10 mouse cellular contexts compared by ENCODE assay signal in the genomic region with DNA sequence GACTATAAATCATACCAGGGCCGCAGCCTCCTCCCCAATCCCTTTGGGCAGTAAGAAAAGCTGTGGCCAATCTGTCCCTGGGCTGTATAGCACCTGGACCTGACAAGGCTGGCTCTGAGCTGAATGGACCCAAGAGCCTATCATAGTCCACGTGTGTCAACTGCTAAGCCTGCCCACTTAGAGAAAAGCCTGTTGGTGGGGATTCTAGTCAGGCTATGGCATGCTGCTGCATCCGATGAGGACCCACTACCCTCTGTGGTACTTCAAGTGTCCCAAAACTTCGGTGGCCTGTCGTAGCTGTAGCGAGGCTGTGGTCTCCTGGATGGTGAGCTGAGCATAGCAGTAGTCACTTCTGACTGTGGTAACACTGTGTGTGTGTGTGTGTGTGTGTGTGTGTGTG. TPM values are rescaled to one million over a fixed set of nuclear protein-coding genes. Genes with fewer than 3 reads are reported as not detected.
DNase-seq lines count a peak whose midpoint lies in the region; ATAC-seq lines count a peak whose summit lies in the region.
"Had no signal": no experiment of that assay in that cellular context is flagged by ENCODE, and none has a peak within 500 bp of the region (broad histone marks: within the 10 kb centered on the region; RNA-seq: fewer than 3 reads in every experiment).

No protein-coding gene starts in this region.

- H3K4me2 ChIP-seq in limb, embryonic 15.5 days, result no peak overlapping the region
- H3K4me2 ChIP-seq in hindbrain, embryonic 14.5 days (replicated peaks), result peak overlapping the region; percentile 80
- peak overlapping the region; percentile 87 for H3K4me2 ChIP-seq in neural tube, embryonic 14.5 days (ENCODE audit: low read depth, low read length)
- H3K4me2 ChIP-seq in kidney, embryonic 16.5 days (replicated peaks; ENCODE audit: low read depth, low read length), result no peak overlapping the region
- H3K4me2 ChIP-seq: liver, embryonic 12.5 days; stomach, embryonic 15.5 days had no signal

- 79% methylated on average over 6 of the region's 6 CpGs for WGBS in limb, embryonic 15.5 days
- 85% methylated on average over 6 of the region's 6 CpGs for WGBS in limb, embryonic 10.5 days
- WGBS in hindbrain, embryonic 14.5 days, result 73% methylated on average over 6 of the region's 6 CpGs
- 54% methylated on average over 6 of the region's 6 CpGs for WGBS in neural tube, embryonic 14.5 days
- WGBS in kidney, embryonic 16.5 days, result 81% methylated on average over 6 of the region's 6 CpGs

- peaks cover 74% of the 10 kb centered on the region for H3K4me1 ChIP-seq in limb, embryonic 15.5 days
- peaks cover 3% of the 10 kb centered on the region; the same call in 1 of the 2 replicates for H3K4me1 ChIP-seq in limb, embryonic 10.5 days
- peaks cover 63% of the 10 kb centered on the region for H3K4me1 ChIP-seq in hindbrain, embryonic 14.5 days (replicated peaks; ENCODE audit: control insufficient read depth, insufficient read depth, low read length)
- H3K4me1 ChIP-seq in neural tube, embryonic 14.5 days (ENCODE audit: control insufficient read depth, insufficient read depth, low read length), result peaks cover 59% of the 10 kb centered on the region
- peaks cover 73% of the 10 kb centered on the region for H3K4me1 ChIP-seq in kidney, embryonic 16.5 days (ENCODE audit: insufficient read depth, low read length)
- H3K4me1 ChIP-seq: liver, embryonic 12.5 days had no signal

- intact Hi-C loops in gastrocnemius, postnatal 14 days (cut with DNase I; ENCODE audit: low total_unique reads), result loop anchor here (2.0 kb wide), 1 partner anchor 31 kb away; no protein-coding TSS in a partner anchor

- H3K27me3 ChIP-seq in limb, embryonic 15.5 days, result no peaks in the 10 kb centered on the region
- H3K27me3 ChIP-seq in limb, embryonic 10.5 days (ENCODE audit: low read depth, poor library complexity, severe bottlenecking), result peaks cover 74% of the 10 kb centered on the region
- H3K27me3 ChIP-seq in hindbrain, embryonic 14.5 days (ENCODE audit: control insufficient read depth, insufficient read depth, low read length), result peaks cover 16% of the 10 kb centered on the region; the same call in 1 of the 2 replicates
- no peaks in the 10 kb centered on the region for H3K27me3 ChIP-seq in neural tube, embryonic 14.5 days (ENCODE audit: control insufficient read depth, insufficient read depth, low read length)
- H3K27me3 ChIP-seq in kidney, embryonic 16.5 days (ENCODE audit: insufficient read depth, low read length), result no peaks in the 10 kb centered on the region
- H3K27me3 ChIP-seq: stomach, embryonic 15.5 days had no signal

- peaks cover 11% of the 10 kb centered on the region; the same call in 1 of the 2 replicates for H3K36me3 ChIP-seq in limb, embryonic 15.5 days
- H3K36me3 ChIP-seq in limb, embryonic 10.5 days, result no peaks in the 10 kb centered on the region
- peaks cover 29% of the 10 kb centered on the region for H3K36me3 ChIP-seq in hindbrain, embryonic 14.5 days (replicated peaks; ENCODE audit: control insufficient read depth, insufficient read depth)
- H3K36me3 ChIP-seq in neural tube, embryonic 14.5 days (ENCODE audit: control insufficient read depth, insufficient read depth, low read length), result 0 out of 2 replicates have a peak, but pooled peaks cover 5% of the 10 kb centered on the region
- H3K36me3 ChIP-seq in kidney, embryonic 16.5 days (ENCODE audit: insufficient read depth, low read length), result peaks cover 21% of the 10 kb centered on the region
- H3K36me3 ChIP-seq: liver, embryonic 12.5 days had no signal

- peak; percentile 5 for DNase-seq in gastrocnemius, postnatal 14 days
- DNase-seq in gastrocnemius, adult 18-20 months (ENCODE audit: low spot score), result no peak
- DNase-seq in limb, embryonic 10.5 days (ENCODE audit: low spot score), result no peak
- no peak for DNase-seq in hindbrain, embryonic 14.5 days (ENCODE audit: low spot score)
- DNase-seq in adipocyte (ENCODE audit: low spot score), result no peak

- H3K4me3 ChIP-seq in limb, embryonic 15.5 days, result no peak overlapping the region
- H3K4me3 ChIP-seq in limb, embryonic 10.5 days, result no peak overlapping the region
- peak overlapping the region; percentile 89 for H3K4me3 ChIP-seq in hindbrain, embryonic 14.5 days (replicated peaks; ENCODE audit: low read length)
- H3K4me3 ChIP-seq in neural tube, embryonic 14.5 days (ENCODE audit: low read depth, low read length), result peak overlapping the region; percentile 98
- H3K4me3 ChIP-seq in kidney, embryonic 16.5 days (ENCODE audit: low read length), result no peak overlapping the region
- H3K4me3 ChIP-seq: liver, embryonic 12.5 days; stomach, embryonic 15.5 days had no signal

- ATAC-seq in limb, embryonic 15.5 days (ENCODE audit: insufficient number of reproducible peaks, low FRiP score, low TSS enrichment, low read depth), result no peak
- no peak for ATAC-seq in hindbrain, embryonic 14.5 days (ENCODE audit: low FRiP score)
- peak; percentile 9; the same call in 1 of the 2 replicates for ATAC-seq in neural tube, embryonic 14.5 days (ENCODE audit: low read depth)
- no peak for ATAC-seq in kidney, embryonic 16.5 days (ENCODE audit: low FRiP score, low TSS enrichment)
- ATAC-seq: liver, embryonic 12.5 days had no signal

- 0 out of 2 replicates have a peak overlapping the region, but pooled peaks have one; percentile 90 for H3K27ac ChIP-seq in limb, embryonic 15.5 days
- H3K27ac ChIP-seq in limb, embryonic 10.5 days, result no peak overlapping the region
- peak overlapping the region; percentile 86 for H3K27ac ChIP-seq in hindbrain, embryonic 14.5 days
- peak overlapping the region; percentile 90 for H3K27ac ChIP-seq in neural tube, embryonic 14.5 days (ENCODE audit: low read depth, low read length)
- no peak overlapping the region for H3K27ac ChIP-seq in kidney, embryonic 16.5 days (ENCODE audit: low read length)
- H3K27ac ChIP-seq: liver, embryonic 12.5 days had no signal

- no peaks in the 10 kb centered on the region for H3K9me3 ChIP-seq in limb, embryonic 15.5 days
- H3K9me3 ChIP-seq in limb, embryonic 10.5 days (replicated peaks), result no peaks in the 10 kb centered on the region
- no peaks in the 10 kb centered on the region for H3K9me3 ChIP-seq in hindbrain, embryonic 14.5 days (ENCODE audit: control insufficient read depth, low read length)
- no peaks in the 10 kb centered on the region for H3K9me3 ChIP-seq in neural tube, embryonic 14.5 days (ENCODE audit: control insufficient read depth, low read length)
- H3K9me3 ChIP-seq in kidney, embryonic 16.5 days (ENCODE audit: low read length), result no peaks in the 10 kb centered on the region
- H3K9me3 ChIP-seq: liver, embryonic 12.5 days; stomach, embryonic 15.5 days had no signal

- H3K9ac ChIP-seq in limb, embryonic 15.5 days, result no peak overlapping the region
- peak overlapping the region; percentile 97 for H3K9ac ChIP-seq in hindbrain, embryonic 14.5 days
- peak overlapping the region; percentile 37 for H3K9ac ChIP-seq in neural tube, embryonic 14.5 days (replicated peaks; ENCODE audit: low read depth, low read length)
- no peak overlapping the region for H3K9ac ChIP-seq in kidney, embryonic 16.5 days (replicated peaks; ENCODE audit: low read length)
- H3K9ac ChIP-seq: liver, embryonic 12.5 days; stomach, embryonic 15.5 days had no signal

RNA-seq across cellular contexts. Expression of gene Ppara, which starts 57.4 kb away (rescaled TPM):
- 10 to 100 TPM in 1 of 2 experiments, 1 to 10 TPM in 1; 6.3 to 16.3 TPM for total RNA-seq in gastrocnemius, postnatal 14 days (2021)
- total RNA-seq in gastrocnemius, adult 18-20 months (2021), result 10 to 100 TPM; 21.9 to 22.2 TPM
- polyA plus RNA-seq in limb, embryonic 15.5 days (2015; fragmentation: Nextera tagmentation; extraction: Ambion mirVana), result 1.7 and 4.8 TPM in 2 replicates
- 0.16 and 0.45 TPM in 2 replicates for polyA plus RNA-seq in limb, embryonic 10.5 days (2016; fragmentation: Nextera tagmentation; extraction: Ambion mirVana)
- 1.2 and 1.6 TPM in 2 replicates for polyA plus RNA-seq in hindbrain, embryonic 14.5 days (2014; fragmentation: Nextera tagmentation; extraction: Ambion mirVana)
- 0.75 and 1.3 TPM in 2 replicates for polyA plus RNA-seq in neural tube, embryonic 14.5 days (2014; fragmentation: Nextera tagmentation; extraction: Ambion mirVana)
- 5.1 and 5.9 TPM in 2 replicates for polyA plus RNA-seq in kidney, embryonic 16.5 days (2015; fragmentation: Nextera tagmentation; extraction: Ambion mirVana)

Comparison
In these comparisons a context has a peak if more than half of its experiments do, and no peak if none do; other contexts are left out.
1. H3K27ac ChIP-seq: peak in limb, embryonic 15.5 days (single experiment), hindbrain, embryonic 14.5 days (single experiment) and neural tube, embryonic 14.5 days (single experiment); none in limb, embryonic 10.5 days (single experiment) and kidney, embryonic 16.5 days (single experiment).
2. H3K4me2 ChIP-seq: peak in hindbrain, embryonic 14.5 days (single experiment) and neural tube, embryonic 14.5 days (single experiment); none in limb, embryonic 15.5 days (single experiment) and kidney, embryonic 16.5 days (single experiment).
3. H3K4me3 ChIP-seq: peak in hindbrain, embryonic 14.5 days (single experiment) and neural tube, embryonic 14.5 days (single experiment); none in limb, embryonic 15.5 days (single experiment), limb, embryonic 10.5 days (single experiment) and kidney, embryonic 16.5 days (single experiment).
4. H3K9ac ChIP-seq: peak in hindbrain, embryonic 14.5 days (single experiment) and neural tube, embryonic 14.5 days (single experiment); none in limb, embryonic 15.5 days (single experiment) and kidney, embryonic 16.5 days (single experiment).